Mouse (Mus musculus) E14TG2a.4 (cell line): ENCODE data around the gene Cela3a.

Source experiments
- H3K27me3 ChIP-seq: 2 replicates; pipeline ENCODE4 v1.6.1; 2014; ENCODE audit warnings: low read length, control low read depth; ENCODE audit not compliant: insufficient read depth
- H3K36me3 ChIP-seq: 2 replicates; pipeline ENCODE4 v1.6.1; 2014; ENCODE audit warnings: low read length, control low read depth; ENCODE audit not compliant: insufficient read depth
- H3K4me1 ChIP-seq: replicated peaks from 2 replicates; pipeline ENCODE4 v1.6.1; 2014; ENCODE audit warnings: low read depth, low read length, control low read depth
- H3K4me3 ChIP-seq: replicated peaks from 2 replicates; pipeline ENCODE4 v1.5.1; 2014; ENCODE audit warnings: mild to moderate bottlenecking, low read length
- H3K9me3 ChIP-seq: 2 replicates; pipeline ENCODE4 v1.6.1; 2014; ENCODE audit warnings: low read length, control low read depth
- CTCF ChIP-seq: conservative IDR thresholded peaks from 2 replicates; pipeline ENCODE4 v1.5.1; 2014; ENCODE audit warnings: low read length
- NANOG ChIP-seq: IDR thresholded peaks from 2 replicates; pipeline ENCODE4 v1.6.1; 2014; ENCODE audit warnings: borderline replicate concordance, low read length, mixed read lengths
- POU5F1 ChIP-seq: IDR thresholded peaks from 2 replicates; pipeline ENCODE4 v1.6.1; 2014; ENCODE audit warnings: low read length, borderline replicate concordance

Cela3a gene

GRCm38 (mm10) chr4:137409691-137410090 lies at the start of gene Cela3a:
Gene Cela3a (minus strand): TSS chr4:137409791.
- peaks cover 17% of the 10 kb centered on the region for H3K27me3 ChIP-seq
- H3K4me1 ChIP-seq: no peaks in the 10 kb centered on the region
- no peak within 1 kb of the TSS for H3K4me3 ChIP-seq
- H3K36me3 ChIP-seq: no peaks in the 10 kb centered on the region
- TF ChIP-seq CTCF (no peak), POU5F1 (no peak), NANOG (no peak)
- no peaks in the 10 kb centered on the region for H3K9me3 ChIP-seq

GRCm38 (mm10) chr4:137458861-137459260 lies 49.3 kb upstream of the Cela3a start:
- Histone ChIP-seq H3K4me3 (no peak overlapping the region), H3K4me1 (peaks cover 78% of the 10 kb centered on the region), H3K36me3 (no peaks in the 10 kb centered on the region), H3K9me3 (no peaks in the 10 kb centered on the region), H3K27me3 (0 out of 2 replicates have a peak, but pooled peaks cover 3% of the 10 kb centered on the region)
- TF ChIP-seq CTCF (no peak), POU5F1 (no peak), NANOG (no peak)

- Histone ChIP-seq H3K9me3 (no peaks in the 10 kb centered on the region), H3K4me1 (peaks cover 78% of the 10 kb centered on the region), H3K27me3 (0 out of 2 replicates have a peak, but pooled peaks cover 3% of the 10 kb centered on the region), H3K4me3 (no peak overlapping the region), H3K36me3 (no peaks in the 10 kb centered on the region)
- TF ChIP-seq POU5F1: no peak
- TF ChIP-seq CTCF: no peak
- no peak for TF ChIP-seq NANOG
These were observed 48.7 kb upstream of the Cela3a start for GRCm38 (mm10) chr4:137458310-137458709.

GRCm38 (mm10) chr4:137457292-137457691 lies 47.7 kb upstream of the Cela3a start:
- H3K4me1 ChIP-seq: peaks cover 77% of the 10 kb centered on the region
- 0 out of 2 replicates have a peak, but pooled peaks cover 3% of the 10 kb centered on the region for H3K27me3 ChIP-seq
- TF ChIP-seq POU5F1 (no peak), NANOG (no peak), CTCF (no peak)
- no peaks in the 10 kb centered on the region for H3K9me3 ChIP-seq
- H3K36me3 ChIP-seq: no peaks in the 10 kb centered on the region
- no peak overlapping the region for H3K4me3 ChIP-seq

GRCm38 (mm10) chr4:137456581-137456980 lies 47.0 kb upstream of the Cela3a start:
- Histone ChIP-seq H3K36me3 (no peaks in the 10 kb centered on the region), H3K4me3 (no peak overlapping the region), H3K27me3 (no peaks in the 10 kb centered on the region), H3K9me3 (no peaks in the 10 kb centered on the region), H3K4me1 (peaks cover 72% of the 10 kb centered on the region)
- TF ChIP-seq NANOG (no peak), CTCF (no peak), POU5F1 (no peak)

GRCm38 (mm10) chr4:137454582-137454981 lies 45.0 kb upstream of the Cela3a start:
- H3K36me3 ChIP-seq: no peaks in the 10 kb centered on the region
- H3K4me1 ChIP-seq: peaks cover 68% of the 10 kb centered on the region
- H3K27me3 ChIP-seq: no peaks in the 10 kb centered on the region
- H3K4me3 ChIP-seq: 0 out of 2 replicates have a peak overlapping the region, but pooled peaks have one; percentile 26
- no peak for TF ChIP-seq POU5F1
- TF ChIP-seq NANOG: no peak
- no peak for TF ChIP-seq CTCF
- H3K9me3 ChIP-seq: no peaks in the 10 kb centered on the region

- no peaks in the 10 kb centered on the region for H3K36me3 ChIP-seq
- no peaks in the 10 kb centered on the region for H3K27me3 ChIP-seq
- TF ChIP-seq POU5F1 (no peak), CTCF (no peak), NANOG (no peak)
- peaks cover 68% of the 10 kb centered on the region for H3K4me1 ChIP-seq
- H3K4me3 ChIP-seq: peak within 1 kb of the TSS; percentile 35
- no peaks in the 10 kb centered on the region for H3K9me3 ChIP-seq
These were observed 43.7 kb upstream of the Cela3a start, which contains the start of gene 1700013G24Rik for GRCm38 (mm10) chr4:137453234-137453767. Gene 1700013G24Rik (plus strand): TSS chr4:137453284.

GRCm38 (mm10) chr4:137452190-137452589 lies 42.6 kb upstream of the Cela3a start:
- no peak overlapping the region for H3K4me3 ChIP-seq
- no peaks in the 10 kb centered on the region for H3K27me3 ChIP-seq

GRCm38 (mm10) chr4:137449715-137450114 lies 40.1 kb upstream of the Cela3a start:
- Histone ChIP-seq H3K4me1 (peaks cover 69% of the 10 kb centered on the region), H3K27me3 (no peaks in the 10 kb centered on the region), H3K4me3 (peak overlapping the region; percentile 26; the same call in 1 of the 2 replicates), H3K9me3 (no peaks in the 10 kb centered on the region), H3K36me3 (no peaks in the 10 kb centered on the region)
- TF ChIP-seq NANOG (no peak), CTCF (no peak), POU5F1 (no peak)

More at GRCm38 (mm10) chr4:137452190-137452589, 42.6 kb upstream of the Cela3a start:
- Histone ChIP-seq H3K36me3 (no peaks in the 10 kb centered on the region), H3K4me1 (peaks cover 75% of the 10 kb centered on the region), H3K9me3 (no peaks in the 10 kb centered on the region)
- no peak for TF ChIP-seq POU5F1
- TF ChIP-seq NANOG: no peak
- no peak for TF ChIP-seq CTCF
